Mouse (Mus musculus) lung, adult 2 months (tissue): ENCODE results near the gene Mylk4.

Source experiments
- CTCF ChIP-seq: fragments of 200-500 bp; IDR thresholded peaks from 2 replicates; pipeline ENCODE4 v1.5.1; 2011; ENCODE audit warnings: mild to moderate bottlenecking, low read length, control low read depth; ENCODE audit not compliant: insufficient read depth
- POLR2A ChIP-seq: fragments of 200-500 bp; IDR thresholded peaks from 2 replicates; pipeline ENCODE4 v1.6.1; 2011; ENCODE audit warnings: low read depth, mild to moderate bottlenecking, control low read depth, low read length, borderline replicate concordance; ENCODE audit errors: extremely low read depth

DNA sequence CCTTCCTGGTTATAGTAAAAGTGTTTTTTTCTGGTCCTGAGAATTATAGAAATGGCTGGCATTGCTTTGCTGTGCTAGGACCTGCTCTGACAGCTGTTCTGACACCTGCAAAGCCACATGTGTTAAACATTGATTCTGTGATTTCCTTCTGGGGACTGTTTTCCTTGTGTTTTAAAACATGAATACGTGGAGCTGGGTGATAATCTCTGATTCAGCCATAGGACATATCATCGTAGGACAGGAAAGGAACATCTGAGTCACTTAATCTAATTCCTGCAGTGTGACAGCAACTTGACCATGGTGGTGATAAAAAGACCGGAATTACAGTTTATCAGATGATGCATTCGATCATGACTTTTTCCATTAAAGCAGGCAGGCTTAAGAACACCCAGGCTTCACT is 45.1 kb upstream of the Mylk4 start:
- TF ChIP-seq POLR2A (no peak), CTCF (no peak)
